9 mouse cellular contexts compared by ENCODE assay signal in genomic region chr17:49942674-49943073, GRCm38 (mm10).
DNase-seq lines count a peak whose midpoint lies in the region; ATAC-seq and TF ChIP-seq lines count a peak whose summit lies in the region.
"Had no signal": no experiment of that assay in that cellular context is flagged by ENCODE, and none has a peak within 500 bp of the region (broad histone marks: within the 10 kb centered on the region; RNA-seq: fewer than 3 reads in every experiment).

No protein-coding gene starts in this region.

- no peak overlapping the region for H3K4me3 ChIP-seq in lung, adult 2 months (replicated peaks; ENCODE audit: extremely low read depth, low read depth, low read length)
- no peak overlapping the region for H3K4me3 ChIP-seq in small intestine, adult 2 months (ENCODE audit: low read depth, low read length)
- H3K4me3 ChIP-seq: midbrain, embryonic 12.5 days had no signal

- WGBS in lung, adult 2 months, result 56% methylated on average over 6 of the region's 6 CpGs
- 60% methylated on average over 6 of the region's 6 CpGs for WGBS in small intestine, adult 2 months

- no peaks in the 10 kb centered on the region for H3K27me3 ChIP-seq in small intestine, adult 2 months (ENCODE audit: control insufficient read depth, insufficient read depth, low read length)
- H3K27me3 ChIP-seq: midbrain, embryonic 12.5 days had no signal

- TF ChIP-seq POLR2A in lung, adult 2 months (IDR thresholded peaks at IDR 0.05; ENCODE audit: borderline replicate concordance, extremely low read depth, low read depth, low read length), result no peak
- no peak for TF ChIP-seq POLR2A in small intestine, adult 2 months (IDR thresholded peaks at IDR 0.05; ENCODE audit: low read depth, low read length)

- no peak overlapping the region for H3K27ac ChIP-seq in small intestine, adult 2 months (ENCODE audit: insufficient read depth, low read depth, low read length)
- H3K27ac ChIP-seq: midbrain, embryonic 12.5 days had no signal

- H3K36me3 ChIP-seq in small intestine, adult 2 months (ENCODE audit: control insufficient read depth, insufficient read depth, low read length), result no peaks in the 10 kb centered on the region
- H3K36me3 ChIP-seq: midbrain, embryonic 12.5 days had no signal

- DNase-seq in CD4-positive, CD25-positive, alpha-beta regulatory T cell, adult 2 months (ENCODE audit: low read depth, low spot score), result peak; percentile 42
- peak; percentile 19 for DNase-seq in lung, adult 2 months
- DNase-seq in lung, postnatal 4 days, result no peak
- peak; percentile 20 for DNase-seq in embryo, embryonic 9.5 days (ENCODE audit: extremely low spot score)
- no peak for DNase-seq in adipocyte (ENCODE audit: low spot score)
- DNase-seq in cerebellum, adult 11 months, result no peak

- no peaks in the 10 kb centered on the region for H3K4me1 ChIP-seq in lung, adult 2 months (ENCODE audit: control insufficient read depth, insufficient read depth, low read length)
- no peaks in the 10 kb centered on the region for H3K4me1 ChIP-seq in small intestine, adult 2 months (ENCODE audit: control insufficient read depth, insufficient read depth, insufficient read length, low read length)

- ATAC-seq in CD4-positive, CD25-positive, alpha-beta regulatory T cell, adult 4 months, result no peak

- TF ChIP-seq CTCF in lung, adult 2 months (IDR thresholded peaks at IDR 0.05; ENCODE audit: insufficient read depth, low read length), result peak; percentile 75
- peak; percentile 24; the same call in 1 of the 2 replicates for TF ChIP-seq CTCF in small intestine, adult 2 months (IDR thresholded peaks at IDR 0.05; ENCODE audit: extremely low read depth, insufficient read length, insufficient replicate concordance, low read depth, low read length)

Comparison
In these comparisons a context has a peak if more than half of its experiments do, and no peak if none do; other contexts are left out.
1. DNase-seq: peak in CD4-positive, CD25-positive, alpha-beta regulatory T cell, adult 2 months (single experiment), lung, adult 2 months (single experiment) and embryo, embryonic 9.5 days (single experiment); none in lung, postnatal 4 days (0 of 2), adipocyte (single experiment) and cerebellum, adult 11 months (single experiment).